Mouse (Mus musculus) small intestine, adult 2 months (tissue): Measurements from ENCODE around the gene Adad2.

Experiments used
- CTCF ChIP-seq: fragments of 200-500 bp; IDR thresholded peaks from 2 replicates; pipeline ENCODE4 v1.5.1; 2012; ENCODE audit warnings: low read depth, mild to moderate bottlenecking, control low read depth, inconsistent platforms, low read length, moderate library complexity, mixed read lengths; ENCODE audit not compliant: insufficient replicate concordance, insufficient read length; ENCODE audit errors: extremely low read depth
- POLR2A ChIP-seq: fragments of 200-500 bp; IDR thresholded peaks from 2 replicates; pipeline ENCODE4 v1.6.1; 2012; ENCODE audit warnings: low read depth, mild to moderate bottlenecking, control low read depth, inconsistent platforms, low read length, moderate library complexity

GRCm38 (mm10) chr8:119637381-119637780 is 24.8 kb downstream of the Adad2 start:
- TF ChIP-seq CTCF (no peak), POLR2A (no peak)
